ENCODE assay signal across 8 mouse cellular contexts in genomic region chr9:113719063-113719462, GRCm38 (mm10). TPM values are rescaled to one million over a fixed set of nuclear protein-coding genes. Genes with fewer than 3 reads are reported as not detected.
DNase-seq lines count a peak whose midpoint lies in the region; ATAC-seq lines count a peak whose summit lies in the region.

No protein-coding gene starts in this region.

- H3K27me3 ChIP-seq in embryonic facial prominence, embryonic 10.5 days (replicated peaks; ENCODE audit: low read depth, poor library complexity, severe bottlenecking), result no peaks in the 10 kb centered on the region

- no peaks in the 10 kb centered on the region for H3K36me3 ChIP-seq in embryonic facial prominence, embryonic 10.5 days (replicated peaks)

- 35% methylated on average over 5 of the region's 5 CpGs for WGBS in embryonic facial prominence, embryonic 10.5 days

- H3K4me3 ChIP-seq in embryonic facial prominence, embryonic 10.5 days, result no peak overlapping the region

- ATAC-seq in frontal cortex, adult (ENCODE audit: low TSS enrichment), result peak; percentile 79

- H3K4me1 ChIP-seq in embryonic facial prominence, embryonic 10.5 days, result no peaks in the 10 kb centered on the region

- no peak for DNase-seq in frontal cortex, postnatal 25 days (ENCODE audit: low spot score in 2 of 2)
- DNase-seq in right cerebral cortex, adult 2 months (ENCODE audit: low spot score in 2 of 2), result peak; percentile 38 to 40
- no peak for DNase-seq in right cerebral cortex, postnatal 25 days
- peak; percentile 28 for DNase-seq in embryonic facial prominence, embryonic 10.5 days (ENCODE audit: low spot score)
- peak; percentile 48 for DNase-seq in kidney, postnatal 14 days
- DNase-seq in right cerebral cortex, postnatal 14 days, result peak; percentile 38
- DNase-seq in yolk sac, embryonic 10.5 days (ENCODE audit: low spot score), result no peak

- no peaks in the 10 kb centered on the region for H3K9me3 ChIP-seq in embryonic facial prominence, embryonic 10.5 days

- no peak overlapping the region for H3K27ac ChIP-seq in embryonic facial prominence, embryonic 10.5 days (replicated peaks)

RNA-seq across cellular contexts. Expression of gene Pdcd6ip, which starts 11.0 kb away (rescaled TPM):
- 59.9 and 60.8 TPM in 2 replicates for polyA plus RNA-seq in embryonic facial prominence, embryonic 10.5 days (2016; fragmentation: Nextera tagmentation; extraction: Ambion mirVana)

RNA-seq across cellular contexts. Expression of gene Clasp2, which starts 22.2 kb away (rescaled TPM):
- 34.3 and 34.8 TPM in 2 replicates for polyA plus RNA-seq in embryonic facial prominence, embryonic 10.5 days (2016; fragmentation: Nextera tagmentation; extraction: Ambion mirVana)

Comparison
In these comparisons a context has a peak if more than half of its experiments do, and no peak if none do; other contexts are left out.
1. DNase-seq: peak in right cerebral cortex, adult 2 months (2 of 2), embryonic facial prominence, embryonic 10.5 days (single experiment), kidney, postnatal 14 days (single experiment) and right cerebral cortex, postnatal 14 days (single experiment); none in frontal cortex, postnatal 25 days (0 of 2), right cerebral cortex, postnatal 25 days (single experiment) and yolk sac, embryonic 10.5 days (single experiment).